Mouse (Mus musculus): ENCODE results near the gene Ubc.

GRCm38 (mm10) chr5:125433793-125434337, 43.9 kb upstream of the Ubc start, which contains the start of gene Dhx37:
- TF ChIP-seq CTCF (IDR thresholded peaks at IDR 0.05; ENCODE audit: low read depth, low read length), result no peak
- peak; percentile 73 for TF ChIP-seq POLR2A (IDR thresholded peaks at IDR 0.05; ENCODE audit: extremely low read depth, insufficient read depth, low read length)

Measured in liver, adult 2 months (tissue).